Mouse (Mus musculus): ENCODE results near the gene Tmem9b.

Gene Tmem9b

GRCm38 (mm10) chr7:109686585-109687128 is 66.0 kb downstream of the Tmem9b start:
- DNase-seq (ENCODE audit: low read depth, low spot score) = no peak
